Mouse (Mus musculus): ENCODE measurements at regions not wholly inside any gene's neighbourhood (a gene's known extent, or its start where the extent isn't known, plus 50 kb on each side); places are given as distances from the start of the nearest gene placed in this dataset.
A peak's percentile ranks its signal among the peaks of the same experiment; 100 is the strongest.

DNA sequence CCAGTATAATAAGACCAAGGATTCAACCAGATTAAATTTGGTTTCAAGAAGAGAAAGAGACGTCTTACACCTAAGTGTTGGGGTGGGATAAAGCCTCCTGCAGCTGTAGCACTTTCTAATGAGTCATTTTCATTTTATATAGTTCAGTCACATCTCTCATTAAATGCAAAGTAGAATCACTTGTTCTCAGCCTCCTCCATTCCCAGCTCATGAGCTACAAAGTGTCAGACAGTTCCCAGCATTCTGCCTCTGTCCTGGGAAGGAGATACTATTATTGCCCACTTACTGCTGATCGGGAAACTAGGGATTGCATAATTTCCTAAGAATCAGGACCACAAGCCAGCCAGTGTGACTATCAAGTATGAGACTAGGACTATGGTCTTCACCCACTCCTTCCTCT, 158.9 kb downstream of the Tph2 start:
- DNase-seq (ENCODE audit: low read depth, low spot score): no peak

DNA sequence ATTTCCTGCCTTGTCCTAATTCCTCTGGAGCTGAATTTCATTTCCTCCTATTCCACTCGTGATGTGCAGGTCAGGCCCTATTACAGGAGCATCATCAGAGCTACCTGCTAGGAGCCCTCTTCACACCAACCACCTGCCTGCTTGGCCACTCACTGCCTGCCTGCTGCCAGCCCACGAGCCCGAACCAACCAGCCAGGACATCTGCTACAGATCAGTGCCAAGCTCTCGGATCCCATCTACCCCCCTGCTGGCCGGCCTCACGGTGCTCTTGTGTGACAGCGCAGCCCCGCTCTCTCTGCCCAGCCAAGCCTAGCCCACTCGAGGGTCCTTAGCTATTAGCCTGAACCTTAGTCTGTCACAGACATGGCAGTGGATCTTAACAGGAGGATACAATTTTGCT, 165.4 kb downstream of the Tph2 start:
- no peak for DNase-seq (ENCODE audit: low read depth, low spot score)

DNA sequence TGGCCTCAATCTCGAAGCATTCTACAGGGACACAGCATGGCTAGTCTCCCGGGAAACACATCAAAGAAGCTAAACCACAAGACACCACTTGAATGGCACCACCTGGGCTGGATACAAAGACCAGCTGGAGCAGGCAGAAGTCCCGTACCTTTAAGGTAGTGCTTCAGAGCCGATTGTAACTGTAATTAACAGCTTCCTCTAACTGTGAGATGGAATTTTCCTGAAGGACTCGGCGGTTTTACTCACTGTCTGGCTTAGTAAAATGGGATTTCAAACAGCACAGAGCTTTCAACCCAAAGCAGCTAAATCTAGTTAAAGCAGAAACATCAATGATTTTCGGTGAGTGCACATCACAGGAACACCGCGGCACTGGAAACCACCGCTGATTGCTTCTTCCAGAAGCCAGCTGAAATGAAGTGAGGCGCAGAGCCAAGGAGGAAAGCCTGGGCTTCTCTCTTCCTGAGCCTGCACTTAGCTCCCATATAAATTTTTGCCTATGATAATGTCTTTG, 171.3 kb downstream of the Tph2 start:
- DNase-seq (ENCODE audit: low read depth, low spot score): peak; percentile 7

DNA sequence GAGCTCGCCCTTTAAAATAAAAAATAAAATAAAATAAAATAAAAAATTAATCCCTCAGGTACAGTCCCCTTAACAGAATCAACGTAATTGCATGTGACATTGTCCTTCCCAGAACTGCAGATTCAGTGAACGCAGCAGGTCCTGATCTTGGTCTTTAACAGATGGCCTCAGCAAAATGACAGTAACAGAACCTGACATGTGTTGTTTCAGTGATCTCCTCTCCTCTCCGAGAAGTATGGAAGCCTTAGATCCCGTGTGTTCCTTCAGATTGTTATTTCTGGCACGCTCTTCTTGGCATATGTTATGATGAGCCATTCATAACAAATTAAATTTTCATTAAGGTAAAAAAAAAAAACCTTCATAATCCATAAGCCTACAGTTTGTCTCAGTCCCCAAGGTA, 171.9 kb downstream of the Tph2 start:
- DNase-seq (ENCODE audit: low read depth, low spot score): no peak

DNA sequence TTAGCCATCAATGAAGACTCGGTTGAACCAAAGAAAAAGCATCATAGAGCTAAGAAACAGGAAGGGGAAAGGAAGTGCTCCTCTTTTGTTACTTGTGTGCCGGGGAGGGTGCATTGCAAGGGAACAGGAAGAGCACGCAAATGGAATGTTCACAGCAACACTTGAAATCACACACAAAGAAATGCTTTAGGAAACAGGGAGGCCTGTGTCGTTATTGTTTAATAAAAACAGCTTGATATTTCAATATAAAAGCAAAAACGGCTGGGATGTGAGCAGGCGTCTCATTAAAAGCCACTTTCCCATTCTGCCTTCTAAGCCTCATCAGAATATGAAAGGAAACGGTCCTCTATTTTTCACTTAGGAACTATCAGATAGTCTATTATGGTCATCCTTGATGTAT, 172.5 kb downstream of the Tph2 start:
- no peak for DNase-seq (ENCODE audit: low read depth, low spot score)

DNA sequence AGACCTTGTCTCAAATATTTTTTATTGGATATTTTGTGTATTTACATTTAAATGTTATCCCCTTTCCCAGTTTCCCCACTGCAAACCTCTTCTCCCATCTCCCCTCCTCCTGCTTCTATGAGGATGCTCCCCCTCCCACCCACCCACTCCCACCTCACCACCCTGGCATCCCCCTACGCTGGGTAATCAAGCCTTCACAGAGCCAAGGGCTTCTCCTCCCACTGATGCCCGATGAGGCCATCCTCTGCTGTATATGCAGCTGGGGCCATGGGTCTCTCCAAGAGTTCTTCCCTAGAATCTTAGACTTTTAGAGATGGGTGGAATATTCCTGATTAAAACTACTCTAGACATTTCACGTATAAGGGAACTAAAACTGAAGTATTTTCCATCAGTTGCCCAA, 172.9 kb downstream of the Tph2 start:
- DNase-seq (ENCODE audit: low read depth, low spot score): no peak

DNA sequence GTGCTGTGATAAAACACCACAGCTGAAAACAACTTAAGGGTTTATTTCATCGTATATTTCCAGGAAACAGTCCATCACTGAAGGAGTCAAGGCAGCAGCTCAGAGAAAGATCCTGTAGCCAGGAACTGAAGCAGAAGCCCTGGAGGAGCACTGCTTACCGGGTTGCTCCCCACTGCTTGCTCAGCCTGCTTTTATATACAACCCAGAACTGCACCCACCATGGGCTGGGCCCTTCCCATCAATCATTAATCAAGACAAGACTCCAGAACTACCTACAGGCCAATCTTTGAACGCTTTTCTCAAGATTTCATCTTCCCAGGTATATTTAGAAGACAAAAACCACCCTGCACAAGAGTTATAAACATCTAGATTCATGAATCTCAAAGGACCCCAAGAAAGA, 188.4 kb downstream of the Tph2 start:
- no peak for DNase-seq (ENCODE audit: low read depth, low spot score)

DNA sequence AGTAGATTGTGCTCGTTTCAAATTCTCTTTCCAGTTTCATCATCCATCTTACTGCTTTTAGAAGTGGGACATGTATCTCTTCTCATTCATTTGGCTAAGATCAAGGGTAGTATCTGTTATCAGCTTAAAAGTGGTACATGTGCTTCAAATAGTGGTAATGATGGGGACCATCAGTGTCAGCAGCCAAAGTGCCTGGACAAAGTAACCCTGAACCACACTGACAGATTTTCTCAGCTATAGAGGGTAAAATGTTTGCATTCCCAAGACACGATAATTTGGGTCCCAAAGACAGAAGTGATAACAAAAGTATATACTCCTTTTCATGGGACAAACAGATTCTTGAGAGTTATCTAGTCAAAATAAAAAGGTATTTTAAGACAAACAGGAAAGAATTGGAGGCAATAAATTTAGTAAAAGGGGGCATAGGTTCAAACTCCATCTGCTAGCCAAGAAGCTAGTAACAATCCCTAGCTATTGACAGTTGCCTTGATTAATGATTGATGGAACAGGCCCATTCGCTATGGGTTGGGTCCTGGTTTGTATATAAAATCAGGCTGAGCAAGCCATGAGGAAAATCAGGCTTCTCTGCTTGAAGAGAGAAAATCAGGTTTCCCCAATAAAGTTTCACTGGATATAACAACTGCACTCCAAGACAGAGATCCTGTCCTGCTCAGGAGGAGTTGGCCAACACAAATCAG, 189.5 kb downstream of the Tph2 start:
- DNase-seq (ENCODE audit: low read depth, low spot score): no peak

DNA sequence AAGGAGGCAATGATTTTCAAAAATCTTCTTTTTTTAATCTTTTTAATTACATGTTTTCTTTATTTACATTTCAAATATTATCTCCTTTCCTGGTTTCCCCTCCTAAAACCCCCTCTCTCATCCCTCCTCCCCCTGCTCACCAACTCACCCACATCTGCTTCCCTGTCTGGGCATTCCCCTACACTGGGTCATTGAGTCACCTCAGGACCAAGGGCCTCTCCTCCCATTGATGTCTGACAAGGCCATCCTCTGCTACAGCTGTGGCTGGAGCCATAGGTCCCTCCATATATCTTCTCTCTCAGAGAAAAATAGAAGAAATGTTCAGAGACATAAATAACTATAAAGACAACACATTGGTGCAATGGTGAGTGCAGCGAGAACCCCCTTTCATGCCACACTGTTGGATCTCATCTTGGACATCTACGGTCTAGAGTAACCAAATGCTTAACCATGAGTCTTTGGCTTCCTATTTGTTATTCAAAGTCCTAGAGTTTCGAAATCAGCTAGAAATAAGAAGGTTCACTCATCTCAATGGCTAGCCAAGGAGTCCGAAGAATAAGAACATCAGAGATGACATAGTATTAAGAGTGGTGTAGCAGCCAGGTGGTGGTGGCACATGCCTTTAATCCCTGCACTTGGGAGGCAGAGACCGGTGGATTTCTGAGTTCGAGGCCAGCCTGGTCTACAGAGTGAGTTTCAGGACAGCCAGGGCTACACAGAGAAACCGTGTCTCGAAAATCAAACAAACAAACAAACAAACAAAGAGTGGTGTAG, 186.5 kb upstream of the Trhde start:
- DNase-seq (ENCODE audit: low read depth, low spot score): no peak

DNA sequence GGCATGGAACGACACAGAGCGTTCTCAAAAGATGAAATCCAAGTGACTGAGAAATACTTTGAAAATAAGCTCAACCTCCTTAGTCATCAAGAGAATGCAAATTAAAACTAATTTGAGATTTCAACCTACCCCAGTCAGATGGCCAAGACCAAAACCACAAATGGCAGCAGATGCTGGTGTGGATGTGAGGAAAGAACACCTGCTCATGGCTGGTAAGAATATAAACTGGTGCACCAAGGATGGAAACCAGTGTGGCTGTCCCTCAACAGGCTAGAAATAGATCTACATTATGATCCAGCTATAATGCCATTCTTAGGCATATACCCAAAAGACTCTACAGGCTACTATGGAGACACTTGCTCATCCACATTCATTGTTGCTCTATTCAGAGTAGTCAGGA, 170.3 kb upstream of the Trhde start:
- DNase-seq (ENCODE audit: low read depth, low spot score): no peak

DNA sequence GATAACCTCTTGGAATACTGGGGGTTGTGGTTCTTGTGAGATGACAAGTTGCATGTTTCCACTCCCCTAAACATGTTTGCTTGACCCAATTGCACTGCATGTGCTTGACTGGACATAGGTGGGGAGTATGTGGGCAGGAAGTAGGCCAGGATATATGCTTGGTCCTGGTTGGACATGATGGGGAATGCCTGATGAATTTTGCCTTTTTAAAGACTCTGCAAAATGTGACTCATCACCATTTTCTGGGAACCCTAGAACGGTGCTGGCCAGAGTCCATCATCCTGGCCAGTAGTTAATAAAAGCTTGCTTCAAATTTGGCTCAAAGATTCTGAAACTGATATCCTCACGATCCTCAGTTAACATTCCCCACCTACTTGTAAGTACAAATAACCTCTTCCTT, 161.5 kb upstream of the Trhde start:
- no peak for DNase-seq (ENCODE audit: low read depth, low spot score)

DNA sequence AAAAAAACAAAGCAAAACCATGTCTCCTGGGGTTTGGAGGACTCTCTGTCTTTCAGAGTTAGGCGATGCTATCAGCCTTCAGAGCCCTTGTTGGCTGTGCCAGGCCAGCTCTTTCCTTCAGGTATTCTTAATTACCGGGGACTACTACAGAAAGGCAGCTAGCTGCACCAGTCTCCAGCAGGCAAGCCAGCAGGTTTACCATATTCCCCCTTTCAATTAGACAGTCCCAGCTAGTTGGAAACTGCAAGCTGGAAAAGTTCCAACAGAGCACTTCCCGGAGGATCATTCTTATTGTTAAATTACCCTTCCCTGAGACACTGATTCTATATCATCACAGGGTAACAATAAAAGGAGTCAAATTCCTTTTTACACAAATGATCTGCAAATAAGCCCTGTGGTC, 155.8 kb upstream of the Trhde start:
- DNase-seq (ENCODE audit: low read depth, low spot score): no peak

DNA sequence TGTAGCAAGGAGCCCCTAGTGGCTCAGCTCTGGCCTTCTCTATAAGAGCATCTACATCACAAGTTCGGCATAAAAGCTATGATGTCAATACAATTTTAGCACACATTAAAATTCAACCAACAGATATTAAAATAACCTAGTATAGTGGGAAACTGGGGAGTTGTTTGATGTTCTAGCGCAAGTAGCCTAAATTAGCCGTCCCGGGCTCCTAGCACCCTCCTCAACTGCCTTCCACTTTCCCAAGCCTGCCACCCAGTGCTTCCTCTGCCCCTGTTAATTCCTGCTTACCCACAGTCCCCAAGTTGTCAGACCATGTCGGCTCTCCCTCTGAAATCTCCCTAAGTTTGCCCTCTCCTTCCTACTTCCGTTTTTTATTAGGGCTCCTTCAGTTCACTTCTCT, 154.2 kb upstream of the Trhde start:
- DNase-seq (ENCODE audit: low read depth, low spot score): no peak

DNA sequence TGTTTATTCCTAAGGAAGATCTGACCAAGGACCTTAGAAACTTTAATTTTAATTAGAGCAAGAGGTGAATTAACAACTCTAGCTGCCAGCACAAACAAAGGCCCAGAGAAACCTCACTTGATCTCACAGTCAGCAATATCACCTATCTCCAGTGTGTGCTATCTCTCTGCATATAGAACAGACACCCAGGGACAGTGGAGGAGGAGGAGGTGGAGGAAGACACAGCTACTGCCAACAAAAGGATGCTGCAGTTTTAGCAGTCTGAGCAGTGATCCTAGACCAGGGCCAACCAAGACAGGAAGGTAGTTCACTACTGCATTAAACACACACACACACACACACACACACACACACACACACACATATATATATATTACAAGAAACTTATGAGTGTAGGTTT, 153.5 kb upstream of the Trhde start:
- no peak for DNase-seq (ENCODE audit: low read depth, low spot score)

DNA sequence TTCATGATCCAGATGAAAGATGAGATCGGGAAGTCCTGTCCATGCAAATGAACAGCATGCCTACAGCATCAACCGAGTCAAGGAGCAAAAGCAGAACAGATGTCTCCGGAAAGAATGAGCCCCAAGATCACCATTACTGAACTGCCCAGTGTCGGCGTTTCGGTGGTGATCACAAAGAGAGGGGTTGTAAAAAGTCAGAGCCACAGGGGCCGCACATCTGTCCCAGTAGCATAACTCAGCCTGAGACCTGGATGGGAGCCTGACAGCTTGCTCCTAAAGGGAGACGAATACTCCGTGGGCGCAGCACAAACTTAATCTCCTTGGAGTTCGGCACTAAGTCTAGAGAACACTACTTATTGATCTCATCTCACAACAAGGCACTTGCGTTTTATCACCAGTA, 151.3 kb upstream of the Trhde start:
- DNase-seq (ENCODE audit: low read depth, low spot score): no peak

DNA sequence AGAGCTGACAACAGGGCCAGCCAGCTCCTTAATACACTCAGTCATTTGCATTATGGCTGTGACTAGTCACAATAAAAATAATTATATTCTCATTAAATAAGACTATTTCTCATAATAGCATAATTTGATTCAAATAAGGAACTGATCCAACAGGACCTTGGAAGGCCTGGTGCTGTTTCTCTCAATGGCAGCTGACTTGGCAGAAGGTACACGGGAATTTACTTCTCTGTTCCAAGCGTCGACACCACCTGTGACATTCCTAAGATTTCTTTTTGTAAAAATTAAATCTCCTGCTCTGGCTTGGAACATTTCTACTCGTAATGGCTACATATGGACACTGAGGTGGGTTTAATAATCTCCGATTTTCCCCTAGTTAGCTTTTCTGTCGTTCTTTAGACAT, 147.1 kb upstream of the Trhde start:
- no peak for DNase-seq (ENCODE audit: low read depth, low spot score)

DNA sequence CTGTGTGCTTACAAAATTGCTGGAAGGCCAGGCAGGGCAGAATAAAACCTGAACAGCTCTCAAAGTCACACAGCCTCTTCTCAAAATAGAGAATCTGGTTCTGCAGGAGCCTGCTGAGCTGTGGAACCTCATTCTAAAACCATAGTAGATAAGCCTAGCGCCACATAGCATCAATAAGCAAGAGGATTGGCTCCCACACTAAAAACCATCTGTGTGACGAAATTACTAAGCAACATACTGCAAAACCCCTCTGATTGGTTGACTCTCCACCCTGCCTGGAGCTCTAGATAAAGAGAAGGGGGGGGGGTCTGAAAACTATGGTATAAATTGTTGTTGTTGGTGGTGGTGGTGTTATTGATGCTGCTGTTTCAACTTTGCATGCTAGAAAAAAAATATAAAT, 122.6 kb upstream of the Trhde start:
- no peak for DNase-seq (ENCODE audit: low read depth, low spot score)

DNA sequence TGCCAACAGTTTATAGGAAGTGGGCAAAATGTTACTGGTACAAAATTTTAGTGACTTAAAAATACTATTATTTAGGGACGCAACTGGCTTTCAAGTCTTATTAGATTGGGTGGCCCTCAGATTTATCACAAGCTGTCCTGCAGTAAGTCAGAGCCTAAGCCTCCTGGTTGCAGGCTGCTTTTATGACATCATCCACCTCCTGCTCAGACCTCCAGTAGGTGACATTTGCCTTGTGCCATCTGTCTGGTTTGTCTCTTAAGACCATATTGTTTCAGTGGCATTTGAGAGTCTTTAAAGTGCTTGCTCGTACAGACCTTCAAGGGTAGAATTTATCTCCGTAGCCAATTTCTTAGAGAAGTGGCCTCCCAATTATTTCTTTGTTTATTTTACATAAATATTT, 111.9 kb upstream of the Trhde start:
- DNase-seq (ENCODE audit: low read depth, low spot score): no peak

DNA sequence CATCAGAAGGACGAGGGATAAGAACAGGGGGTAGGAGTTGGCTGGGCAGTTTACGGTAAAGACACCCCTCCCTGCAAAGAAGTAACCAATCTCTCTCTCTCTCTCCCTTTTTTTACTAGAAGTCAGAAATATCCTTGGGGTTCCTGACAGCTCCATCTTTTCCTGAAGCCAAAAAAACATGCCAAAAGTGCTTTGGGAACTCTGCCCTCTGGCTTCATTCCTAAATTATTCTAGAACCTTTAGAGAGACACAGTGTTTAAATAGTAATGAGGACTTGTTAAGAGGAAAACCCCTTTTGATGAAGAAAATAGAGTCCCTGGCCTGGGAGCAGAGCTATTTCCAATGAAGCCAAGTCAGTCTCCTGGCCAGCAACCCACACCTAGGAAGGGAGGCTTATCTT, 89.8 kb upstream of the Trhde start:
- DNase-seq (ENCODE audit: low read depth, low spot score): no peak

DNA sequence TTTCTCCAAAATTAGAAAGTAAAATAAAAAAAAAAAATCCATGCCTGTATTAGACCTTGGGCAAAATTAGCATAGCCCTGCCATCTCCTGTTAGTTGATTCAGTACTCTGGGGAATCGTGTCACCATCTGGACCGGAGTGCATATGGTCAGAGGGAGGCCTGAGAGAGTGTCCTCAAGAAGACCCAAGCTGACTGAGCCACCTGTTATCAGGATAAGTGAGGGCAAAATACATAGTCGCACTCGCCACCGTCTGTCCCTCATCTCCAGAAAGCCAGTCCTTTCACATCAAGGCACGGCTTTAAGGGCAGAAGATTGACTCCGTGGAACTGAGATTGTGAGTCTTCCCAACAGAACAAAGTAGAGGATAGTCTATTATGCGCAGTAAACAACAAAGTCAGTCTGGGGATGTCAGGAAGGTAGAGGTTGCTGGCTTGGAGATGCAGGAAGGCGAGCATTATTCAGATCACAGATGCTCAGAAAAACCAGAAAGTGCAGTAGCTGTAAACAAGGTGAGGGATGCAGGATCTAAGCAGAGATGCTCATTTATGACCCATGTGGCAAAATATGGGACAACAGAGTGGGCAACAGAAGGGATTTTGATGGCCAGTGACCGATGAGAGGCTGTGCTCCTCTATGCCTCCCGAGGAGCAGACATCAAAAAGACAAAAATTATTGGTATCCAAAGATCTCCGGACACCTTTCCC, 88.8 kb upstream of the Trhde start:
- DNase-seq (ENCODE audit: low read depth, low spot score): no peak

DNA sequence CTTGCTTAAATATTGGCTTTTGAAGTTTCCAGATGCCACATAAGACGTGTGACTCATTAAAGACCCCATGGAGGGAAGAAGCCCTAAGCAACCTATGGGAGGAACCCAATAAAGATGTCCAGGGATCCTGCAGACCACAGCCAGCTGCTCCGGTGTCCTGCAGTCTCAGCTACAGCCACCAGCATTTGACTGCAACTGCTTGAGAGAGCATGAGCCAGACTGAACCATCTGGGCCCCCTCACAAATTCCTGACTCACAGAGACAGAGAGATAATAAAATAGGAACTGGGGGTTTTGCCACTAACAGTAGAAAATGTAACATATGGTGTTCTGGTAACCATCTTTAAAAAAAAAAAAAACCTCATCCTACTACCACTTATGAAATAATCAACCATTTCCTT, 69.1 kb upstream of the Trhde start:
- DNase-seq (ENCODE audit: low read depth, low spot score): no peak

DNA sequence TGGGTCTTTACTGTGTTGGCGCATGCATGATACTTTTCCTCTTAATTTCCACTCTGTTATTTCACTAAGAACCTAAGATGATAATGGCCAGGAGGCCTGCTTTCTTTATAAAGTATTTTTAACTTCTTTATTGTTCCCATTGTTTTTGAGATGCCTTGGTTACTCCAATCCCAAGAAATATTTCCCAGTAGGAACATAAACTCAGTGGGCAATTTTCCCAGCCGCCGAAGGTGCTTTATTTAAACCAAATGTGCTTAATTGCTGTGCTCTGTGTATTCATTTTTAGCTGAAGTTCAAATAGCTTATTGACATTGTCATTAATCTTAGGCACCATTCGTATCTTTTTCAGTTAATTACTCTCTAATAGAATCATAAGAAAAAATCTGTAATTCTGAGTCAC, 55.1 kb upstream of the Trhde start:
- no peak for DNase-seq (ENCODE audit: low read depth, low spot score)

DNA sequence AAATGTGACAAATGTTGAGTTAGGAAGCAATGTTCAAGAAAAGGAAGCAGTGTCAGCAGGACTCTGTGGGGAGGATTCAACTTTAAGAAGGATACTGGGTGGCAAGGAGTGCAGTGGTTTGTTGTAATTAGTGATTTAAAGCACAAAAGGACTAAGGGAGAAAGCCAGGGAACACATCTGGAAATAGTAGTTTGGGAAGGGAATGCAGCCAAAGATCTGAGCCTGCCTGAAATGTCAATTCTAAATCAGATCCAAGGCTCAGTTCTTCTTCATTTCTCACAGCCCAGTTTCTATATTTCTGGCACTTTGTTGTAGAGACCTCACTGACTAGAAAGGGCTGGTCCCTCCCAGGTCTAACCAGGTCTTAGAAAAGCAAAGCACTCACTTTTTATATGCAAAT, 50.6 kb upstream of the Trhde start:
- DNase-seq (ENCODE audit: low read depth, low spot score): peak; percentile 32

Data from ZHBTc4 (cell line).